Mouse (Mus musculus) testis, adult 2 months (tissue): ENCODE data around the gene Ret.

Experiments used
- CTCF ChIP-seq: fragments of 200-500 bp; IDR thresholded peaks from 2 replicates; pipeline ENCODE4 v1.5.1; 2012; ENCODE audit warnings: low read depth, mild to moderate bottlenecking, inconsistent platforms, low read length, moderate library complexity; ENCODE audit not compliant: control insufficient read depth, insufficient read depth, insufficient replicate concordance
- POLR2A ChIP-seq: fragments of 200-500 bp; IDR thresholded peaks from 2 replicates; pipeline ENCODE4 v1.6.1; 2012; ENCODE audit warnings: low read depth, mild to moderate bottlenecking, inconsistent platforms, low read length, moderate library complexity; ENCODE audit not compliant: control insufficient read depth

DNA sequence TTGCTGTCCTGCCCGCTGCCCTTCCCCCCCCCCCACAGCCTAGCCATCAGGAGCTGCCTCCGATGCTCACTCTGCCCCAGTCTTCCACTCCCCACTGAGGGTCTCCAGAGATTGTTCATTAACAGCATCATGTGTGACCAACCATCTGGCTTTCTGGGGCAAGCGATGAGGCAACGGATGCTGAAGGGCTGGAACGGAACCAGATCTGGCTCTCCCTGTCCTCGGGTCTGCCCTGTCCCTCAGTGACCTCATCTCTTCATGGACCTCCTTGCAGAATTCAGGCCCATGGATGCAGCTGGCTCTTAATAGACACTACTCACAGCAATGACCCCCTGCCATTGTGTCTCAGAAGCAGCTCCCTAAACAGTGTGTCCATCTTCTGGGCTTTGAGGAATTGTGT is 8.9 kb upstream of the Ret start:
- no peak for TF ChIP-seq CTCF
- no peak for TF ChIP-seq POLR2A
